Mouse (Mus musculus) embryonic facial prominence, embryonic 14.5 days (tissue): ENCODE results near the gene Mmp13. TPM values are rescaled to one million over a fixed set of nuclear protein-coding genes. Genes with fewer than 3 reads are reported as not detected.

Experiments used
- ATAC-seq: fragments of 200-750 bp; cut with Nextera tagmentation; 2 replicates; pipeline ENCODE4 v1.8.0; 2017; ENCODE audit warnings: low read depth, moderate number of reproducible peaks, moderate TSS enrichment
- DNase-seq: peaks from one replicate; pipeline ENCODE4 v3.0.0-alpha.2; 2015; ENCODE audit warnings: low spot score
- H3K27ac ChIP-seq: fragments of 300-500 bp; sonication (generic); replicated peaks from 2 replicates; pipeline ENCODE4 v1.5.1; 2014; ENCODE audit warnings: low read depth, mild to moderate bottlenecking, low read length, moderate library complexity
- H3K27me3 ChIP-seq: fragments of 300-500 bp; sonication (generic); replicated peaks from 2 replicates; pipeline ENCODE4 v1.6.1; 2014; ENCODE audit warnings: low read length; ENCODE audit not compliant: control insufficient read depth, insufficient read depth
- H3K36me3 ChIP-seq: fragments of 300-500 bp; sonication (generic); 2 replicates; pipeline ENCODE4 v1.6.1; 2014; ENCODE audit warnings: low read length, mixed read lengths; ENCODE audit not compliant: control insufficient read depth, insufficient read depth
- H3K4me1 ChIP-seq: fragments of 300-500 bp; sonication (generic); 2 replicates; pipeline ENCODE4 v1.6.1; 2014; ENCODE audit warnings: antibody characterized with exemption, low read length; ENCODE audit not compliant: control insufficient read depth, insufficient read depth
- H3K4me2 ChIP-seq: fragments of 300-500 bp; sonication (generic); 2 replicates; pipeline ENCODE4 v1.6.1; 2014; ENCODE audit warnings: low read depth, mild to moderate bottlenecking, low read length, moderate library complexity, mixed read lengths
- H3K4me3 ChIP-seq: fragments of 300-500 bp; sonication (generic); 2 replicates; pipeline ENCODE4 v1.5.1; 2014; ENCODE audit warnings: low read depth, mild to moderate bottlenecking, low read length
- H3K9ac ChIP-seq: fragments of 300-500 bp; sonication (generic); 2 replicates; pipeline ENCODE4 v1.6.1; 2014; ENCODE audit warnings: low read depth, mild to moderate bottlenecking, low read length, moderate library complexity, mixed read lengths
- H3K9me3 ChIP-seq: fragments of 300-500 bp; sonication (generic); 2 replicates; pipeline ENCODE4 v1.6.1; 2016; ENCODE audit warnings: low read length; ENCODE audit not compliant: control insufficient read depth
- WGBS: fragments of 180-500 bp; shearing (Covaris S2); extraction: QIAGEN DNeasy Blood & Tissue Kit; methylation state at CpG from one replicate; pipeline ENCODE4 v1.1.7; 2014; 5-methylcytosine and 5-hydroxymethylcytosine counted together
- polyA plus RNA-seq: library from polyadenylated mRNA; unstranded; fragments of >200 nt; fragmentation: Nextera tagmentation; extraction: Ambion mirVana; gene quantifications from 2 replicates; pipeline ENCODE4 v1.2.1, GENCODE M21; 2014

The Mmp13 gene
- polyA plus RNA-seq, 1 experiment from 2014 or later: 12.3 TPM

- no peaks in the 10 kb centered on the region for H3K9me3 ChIP-seq
- no peak overlapping the region for H3K27ac ChIP-seq
- 68% methylated on average over 2 of the region's 2 CpGs for WGBS
- H3K4me2 ChIP-seq: no peak overlapping the region
- DNase-seq: no peak
- no peak overlapping the region for H3K4me3 ChIP-seq
- no peaks in the 10 kb centered on the region for H3K27me3 ChIP-seq
- H3K4me1 ChIP-seq: no peaks in the 10 kb centered on the region
- no peak for ATAC-seq
- no peaks in the 10 kb centered on the region for H3K36me3 ChIP-seq
- H3K9ac ChIP-seq: no peak overlapping the region
Observed at GRCm38 (mm10) chr9:7289501-7289900, 17.2 kb downstream of the Mmp13 start.

GRCm38 (mm10) chr9:7289901-7290300, 17.6 kb downstream of the Mmp13 start:
- no peak overlapping the region for H3K9ac ChIP-seq
- H3K9me3 ChIP-seq: no peaks in the 10 kb centered on the region
- no peaks in the 10 kb centered on the region for H3K27me3 ChIP-seq
- H3K27ac ChIP-seq: no peak overlapping the region
- H3K4me3 ChIP-seq: no peak overlapping the region
- WGBS: 91% methylated on average over 12 of the region's 12 CpGs
- ATAC-seq: no peak
- no peak for DNase-seq
- no peaks in the 10 kb centered on the region for H3K36me3 ChIP-seq
- no peaks in the 10 kb centered on the region for H3K4me1 ChIP-seq
- no peak overlapping the region for H3K4me2 ChIP-seq

- Histone ChIP-seq H3K4me2 (no peak overlapping the region), H3K27me3 (no peaks in the 10 kb centered on the region), H3K4me3 (no peak overlapping the region), H3K4me1 (no peaks in the 10 kb centered on the region), H3K27ac (no peak overlapping the region), H3K36me3 (no peaks in the 10 kb centered on the region), H3K9me3 (no peaks in the 10 kb centered on the region), H3K9ac (no peak overlapping the region)
- WGBS: 24% methylated on average over 1 of the region's 1 CpGs
- no peak for DNase-seq
- ATAC-seq: no peak
Observed at GRCm38 (mm10) chr9:7292132-7292531, 19.8 kb downstream of the Mmp13 start.

GRCm38 (mm10) chr9:7331847-7332246, 59.5 kb downstream of the Mmp13 start:
- no peaks in the 10 kb centered on the region for H3K9me3 ChIP-seq
- no peak overlapping the region for H3K27ac ChIP-seq
- no peaks in the 10 kb centered on the region for H3K36me3 ChIP-seq
- no peak overlapping the region for H3K4me3 ChIP-seq
- H3K27me3 ChIP-seq: no peaks in the 10 kb centered on the region
- ATAC-seq (no peak), DNase-seq (no peak)
- no peak overlapping the region for H3K9ac ChIP-seq
- no peak overlapping the region for H3K4me2 ChIP-seq
- H3K4me1 ChIP-seq: no peaks in the 10 kb centered on the region

Other genes with a start within 250 kb of the Mmp13 start
- 16.6 and 18.5 TPM in 2 replicates for gene Dync2h1, start 88.1 kb upstream of the Mmp13 start, polyA plus RNA-seq
- 142 and 145 TPM in 2 replicates for gene Dcun1d5, start 88.0 kb upstream of the Mmp13 start, polyA plus RNA-seq
- gene Mmp12, start 71.9 kb downstream of the Mmp13 start, polyA plus RNA-seq: 0.09 and 0.32 TPM in 2 replicates
- gene Mmp1b, start 115.5 kb downstream of the Mmp13 start, polyA plus RNA-seq: not detected in 2 replicates
- gene Mmp3, start 173.3 kb downstream of the Mmp13 start, polyA plus RNA-seq: 0.33 and 0.82 TPM in 2 replicates
- gene Mmp10, start 229.8 kb downstream of the Mmp13 start, polyA plus RNA-seq: not detected in 2 replicates